Mouse (Mus musculus) thymus, adult 2 months (tissue): ENCODE measurements around the gene Olfr391-ps. TPM values are rescaled to one million over a fixed set of nuclear protein-coding genes. Genes with fewer than 3 reads are reported as not detected.

ENCODE experiments used
- DNase-seq: peaks from one replicate; pipeline ENCODE4 v3.0.0; 2021
- H3K27ac ChIP-seq: fragments of 200-500 bp; 2 replicates; pipeline ENCODE4 v1.5.1; 2012; ENCODE audit warnings: low read length, control low read depth; ENCODE audit not compliant: control insufficient read depth, insufficient read depth
- H3K27me3 ChIP-seq: fragments of 200-500 bp; 2 replicates; pipeline ENCODE4 v1.6.1; 2012; ENCODE audit warnings: mild to moderate bottlenecking, low read length, moderate library complexity, mixed read lengths; ENCODE audit not compliant: control insufficient read depth, insufficient read depth
- H3K36me3 ChIP-seq: fragments of 200-500 bp; 2 replicates; pipeline ENCODE4 v1.6.1; 2012; ENCODE audit warnings: mild to moderate bottlenecking, low read length, moderate library complexity; ENCODE audit not compliant: control insufficient read depth, insufficient read depth
- H3K4me1 ChIP-seq: fragments of 200-500 bp; replicated peaks from 2 replicates; pipeline ENCODE4 v1.6.1; 2012; ENCODE audit warnings: low read length; ENCODE audit not compliant: control insufficient read depth, insufficient read depth
- H3K4me3 ChIP-seq: fragments of 200-500 bp; 2 replicates; pipeline ENCODE4 v1.5.1; 2012; ENCODE audit warnings: mild to moderate bottlenecking, low read length, control low read depth, moderate library complexity; ENCODE audit not compliant: control insufficient read depth, insufficient read depth
- CTCF ChIP-seq: fragments of 200-500 bp; IDR thresholded peaks from 2 replicates; pipeline ENCODE4 v1.5.1; 2012; ENCODE audit warnings: mild to moderate bottlenecking, control low read depth, low read length, moderate library complexity, borderline replicate concordance; ENCODE audit not compliant: control insufficient read depth, poor library complexity, insufficient read depth; ENCODE audit errors: extremely low read depth
- POLR2A ChIP-seq: fragments of 200-500 bp; IDR thresholded peaks from 2 replicates; pipeline ENCODE4 v1.6.1; 2012; ENCODE audit warnings: mild to moderate bottlenecking, low read length, control low read depth, moderate library complexity; ENCODE audit not compliant: control insufficient read depth, poor library complexity, insufficient read depth; ENCODE audit errors: extremely low read depth
- WGBS: fragments of 180-500 bp; shearing (Covaris S2); methylation state at CpG from one replicate; pipeline ENCODE4 v1.1.7; 2018; 5-methylcytosine and 5-hydroxymethylcytosine counted together
- polyA plus RNA-seq: library from polyadenylated mRNA; depleted of rRNA; stranded (reverse); fragments of >200 nt; gene quantifications from 2 replicates; pipeline ENCODE4 v1.2.3, GENCODE M21; 2012; rRNA removed

Olfr391-ps gene
- not detected in 2 replicates for polyA plus RNA-seq

- TF ChIP-seq POLR2A (no peak), CTCF (no peak)
- WGBS: 25% methylated on average over 1 of the region's 1 CpGs
Measured at GRCm38 (mm10) chr11:73802952-73803351, at the start of gene Olfr391-ps. Gene Olfr391-ps (minus strand): TSS chr11:73803052.

GRCm38 (mm10) chr11:73851354-73851753 is 48.5 kb upstream of the Olfr391-ps start, which contains the start of gene Olfr393:
Gene Olfr393 (minus strand): TSS chr11:73851454.
- no peaks in the 10 kb centered on the region for H3K27me3 ChIP-seq
- DNase-seq: no peak
- H3K27ac ChIP-seq: no peak within 1 kb of the TSS
- TF ChIP-seq POLR2A (no peak), CTCF (no peak)
- no peaks in the 10 kb centered on the region for H3K36me3 ChIP-seq
- H3K4me3 ChIP-seq: no peak within 1 kb of the TSS
- no peaks in the 10 kb centered on the region for H3K4me1 ChIP-seq

More at GRCm38 (mm10) chr11:73802952-73803351, at the start of gene Olfr391-ps:
- no peak for DNase-seq
- no peak within 1 kb of the TSS for H3K4me3 ChIP-seq
- no peaks in the 10 kb centered on the region for H3K27me3 ChIP-seq
- H3K36me3 ChIP-seq: no peaks in the 10 kb centered on the region
- H3K27ac ChIP-seq: no peak within 1 kb of the TSS
- H3K4me1 ChIP-seq: no peaks in the 10 kb centered on the region

GRCm38 (mm10) chr11:73816949-73817348 is 14.1 kb upstream of the Olfr391-ps start, which contains the start of gene Olfr392:
Gene Olfr392 (minus strand): TSS chr11:73817049.
- no peak for DNase-seq
- Histone ChIP-seq H3K27ac (no peak within 1 kb of the TSS), H3K4me1 (no peaks in the 10 kb centered on the region), H3K4me3 (no peak within 1 kb of the TSS), H3K27me3 (no peaks in the 10 kb centered on the region), H3K36me3 (no peaks in the 10 kb centered on the region)
- no peak for TF ChIP-seq CTCF
- no peak for TF ChIP-seq POLR2A
- WGBS: 100% methylated on average over 1 of the region's 1 CpGs

- DNase-seq: no peak
- no peak for TF ChIP-seq CTCF
- TF ChIP-seq POLR2A: no peak
- Histone ChIP-seq H3K36me3 (no peaks in the 10 kb centered on the region), H3K27me3 (no peaks in the 10 kb centered on the region), H3K4me1 (no peaks in the 10 kb centered on the region), H3K27ac (no peak within 1 kb of the TSS), H3K4me3 (no peak within 1 kb of the TSS)
- 76% methylated on average over 1 of the region's 1 CpGs for WGBS
Measured at GRCm38 (mm10) chr11:73782664-73783063, 20.2 kb downstream of the Olfr391-ps start, which contains the start of gene Olfr390. Gene Olfr390 (plus strand): TSS chr11:73782964.

GRCm38 (mm10) chr11:73780613-73781012 is 22.2 kb downstream of the Olfr391-ps start, which contains the start of gene Olfr389:
Gene Olfr389 (minus strand): TSS chr11:73780713.
- TF ChIP-seq CTCF (no peak), POLR2A (no peak)
- Histone ChIP-seq H3K36me3 (no peaks in the 10 kb centered on the region), H3K27ac (no peak within 1 kb of the TSS), H3K4me3 (no peak within 1 kb of the TSS), H3K27me3 (no peaks in the 10 kb centered on the region), H3K4me1 (no peaks in the 10 kb centered on the region)
- no peak for DNase-seq
- 90% methylated on average over 1 of the region's 1 CpGs for WGBS

- H3K36me3 ChIP-seq: no peaks in the 10 kb centered on the region
- TF ChIP-seq CTCF: no peak
- no peak for TF ChIP-seq POLR2A
- no peak for DNase-seq
Measured at GRCm38 (mm10) chr11:73759115-73759514, 43.7 kb downstream of the Olfr391-ps start.

More at GRCm38 (mm10) chr11:73759115-73759514, 43.7 kb downstream of the Olfr391-ps start:
- H3K4me3 ChIP-seq: no peak overlapping the region
- H3K27me3 ChIP-seq: no peaks in the 10 kb centered on the region
- no peaks in the 10 kb centered on the region for H3K4me1 ChIP-seq
- H3K27ac ChIP-seq: no peak overlapping the region

Other genes starting within 250 kb of the Olfr391-ps start
- gene Olfr385, start 210.0 kb downstream of the Olfr391-ps start, polyA plus RNA-seq: not detected in 2 replicates
- not detected in 2 replicates for gene Olfr384, start 204.5 kb downstream of the Olfr391-ps start, polyA plus RNA-seq
- gene Zfp735, start 114.3 kb downstream of the Olfr391-ps start, polyA plus RNA-seq: not detected in 2 replicates
- gene Olfr389, start 22.3 kb downstream of the Olfr391-ps start, polyA plus RNA-seq: not detected in 2 replicates
- gene Olfr390, start 20.1 kb downstream of the Olfr391-ps start, polyA plus RNA-seq: not detected in 2 replicates
- not detected in 2 replicates for gene Olfr392, start 14.0 kb upstream of the Olfr391-ps start, polyA plus RNA-seq
- gene Olfr393, start 48.4 kb upstream of the Olfr391-ps start, polyA plus RNA-seq: not detected in 2 replicates
- not detected in 2 replicates for gene Olfr394, start 87.7 kb upstream of the Olfr391-ps start, polyA plus RNA-seq
- gene Olfr395, start 106.2 kb upstream of the Olfr391-ps start, polyA plus RNA-seq: not detected in 2 replicates
- gene Olfr23, start 133.6 kb upstream of the Olfr391-ps start, polyA plus RNA-seq: not detected in 2 replicates
- not detected in 2 replicates for gene Olfr397, start 157.8 kb upstream of the Olfr391-ps start, polyA plus RNA-seq
- gene Olfr398, start 187.4 kb upstream of the Olfr391-ps start, polyA plus RNA-seq: 0.03 and 0.15 TPM in 2 replicates